Mouse (Mus musculus) midbrain, embryonic 12.5 days (tissue): ENCODE data around the gene Pcif1. TPM values are rescaled to one million over a fixed set of nuclear protein-coding genes. Genes with fewer than 3 reads are reported as not detected.

ENCODE experiments used
- ATAC-seq: fragments of 200-750 bp; cut with Nextera tagmentation; 2 replicates; pipeline ENCODE4 v1.8.0; 2017; ENCODE audit warnings: low read depth, moderate TSS enrichment, moderate library complexity; ENCODE audit not compliant: low FRiP score
- H3K27ac ChIP-seq: fragments of 300-500 bp; sonication (generic); replicated peaks from 2 replicates; pipeline ENCODE4 v1.5.1; 2016; ENCODE audit warnings: mild to moderate bottlenecking
- H3K27me3 ChIP-seq: fragments of 300-500 bp; sonication (generic); 2 replicates; pipeline ENCODE4 v1.6.1; 2016; ENCODE audit warnings: mild to moderate bottlenecking
- H3K36me3 ChIP-seq: fragments of 300-500 bp; sonication (generic); 2 replicates; pipeline ENCODE4 v1.6.1; 2016
- H3K4me1 ChIP-seq: fragments of 300-500 bp; sonication (generic); 2 replicates; pipeline ENCODE4 v1.6.1; 2016
- H3K4me2 ChIP-seq: fragments of 300-500 bp; sonication (generic); replicated peaks from 2 replicates; pipeline ENCODE4 v1.6.1; 2016; ENCODE audit warnings: mild to moderate bottlenecking, moderate library complexity
- H3K4me3 ChIP-seq: fragments of 300-500 bp; sonication (generic); 2 replicates; pipeline ENCODE4 v1.5.1; 2016; ENCODE audit warnings: mild to moderate bottlenecking
- H3K9ac ChIP-seq: fragments of 300-500 bp; sonication (generic); replicated peaks from 2 replicates; pipeline ENCODE4 v1.6.1; 2016; ENCODE audit warnings: mild to moderate bottlenecking, moderate library complexity
- H3K9me3 ChIP-seq: fragments of 300-500 bp; sonication (generic); 2 replicates; pipeline ENCODE4 v1.6.1; 2016; ENCODE audit warnings: mild to moderate bottlenecking
- WGBS: fragments of 180-500 bp; shearing (Covaris S2); methylation state at CpG from one replicate; pipeline ENCODE4 v1.1.7; 2016; 5-methylcytosine and 5-hydroxymethylcytosine counted together
- polyA plus RNA-seq: library from polyadenylated mRNA; unstranded; fragments of >200 nt; fragmentation: Nextera tagmentation; extraction: Ambion mirVana; gene quantifications from 2 replicates; pipeline ENCODE4 v1.2.1, GENCODE M21; 2016

Gene Pcif1
- polyA plus RNA-seq, 1 experiment from 2014 or later = 96.9 TPM

DNA sequence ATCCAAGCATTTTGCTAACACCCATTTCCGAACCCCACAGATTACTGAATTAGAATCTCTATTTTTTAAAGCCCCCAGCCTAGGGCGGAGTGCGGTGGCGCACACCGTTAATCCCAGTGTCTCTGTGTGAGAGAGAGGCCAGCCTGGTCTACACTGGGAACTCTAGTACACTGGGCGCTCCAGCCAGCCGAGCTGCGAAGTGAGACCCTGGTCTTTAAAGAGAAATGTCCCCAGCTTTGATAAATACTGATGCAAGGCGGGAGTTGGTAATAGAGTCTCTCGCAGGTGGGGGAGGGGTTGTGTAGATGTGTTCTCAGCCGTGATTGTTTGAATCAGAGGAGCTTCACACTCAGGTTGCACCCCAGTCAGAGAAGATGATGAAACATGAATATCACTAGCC lies 60.0 kb downstream of the Pcif1 start:
- Histone ChIP-seq H3K4me1 (peaks cover 19% of the 10 kb centered on the region), H3K9ac (peak overlapping the region; percentile 50)
- 1% methylated on average over 11 of the region's 11 CpGs for WGBS

DNA sequence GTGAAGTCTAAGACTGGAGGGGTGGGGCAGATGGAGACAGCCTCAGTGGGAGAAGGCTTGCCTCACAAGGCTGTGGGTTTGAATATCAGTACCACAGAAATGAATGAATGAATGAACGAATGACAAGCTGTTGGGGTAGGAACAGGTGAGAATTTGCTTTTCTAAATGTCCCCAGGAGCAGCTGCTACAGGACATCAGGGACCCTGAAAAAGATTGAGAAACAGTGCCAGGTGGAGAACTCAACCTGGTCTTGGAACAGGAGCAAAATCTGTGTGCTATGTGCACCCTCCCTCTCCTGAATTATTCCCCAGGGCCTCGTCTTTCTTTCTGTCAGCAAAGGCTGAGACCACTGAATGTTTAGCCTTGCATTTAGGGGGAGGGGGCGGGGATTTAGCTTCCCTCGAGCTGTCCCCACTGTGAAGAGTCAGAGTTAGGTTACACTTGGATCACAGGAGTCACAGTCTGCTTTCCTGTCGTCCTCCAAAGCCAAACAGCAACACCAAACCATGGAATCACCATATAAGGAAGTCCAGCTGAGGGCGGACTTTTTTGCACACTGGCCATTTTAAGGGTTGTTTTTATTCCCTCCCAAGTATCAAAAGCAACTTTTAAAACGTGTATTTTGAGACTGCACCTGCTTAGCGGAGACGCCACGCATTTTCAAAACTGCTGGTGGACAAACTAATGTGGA lies 61.2 kb downstream of the Pcif1 start, which contains the start of gene Mmp9:
Gene Mmp9, plus strand, starts transcription at position 641 of the 691 bp plus-strand sequence.
- WGBS = 26% methylated on average over 10 of the region's 10 CpGs
- Histone ChIP-seq H3K4me2 (no peak within 1 kb of the TSS), H3K9me3 (no peaks in the 10 kb centered on the region), H3K36me3 (no peaks in the 10 kb centered on the region), H3K4me3 (no peak within 1 kb of the TSS), H3K4me1 (peaks cover 19% of the 10 kb centered on the region), H3K27me3 (peaks cover 72% of the 10 kb centered on the region), H3K27ac (no peak within 1 kb of the TSS), H3K9ac (no peak within 1 kb of the TSS)
- ATAC-seq = no peak

More for the DNA sequence above, 60.0 kb downstream of the Pcif1 start:
- Histone ChIP-seq H3K9me3 (no peaks in the 10 kb centered on the region), H3K4me2 (peak overlapping the region; percentile 68), H3K4me3 (peak overlapping the region; percentile 36), H3K27ac (0 out of 2 replicates have a peak overlapping the region, but pooled peaks have one; percentile 10), H3K27me3 (peaks cover 79% of the 10 kb centered on the region), H3K36me3 (no peaks in the 10 kb centered on the region)
- peak; percentile 64; the same call in 1 of the 2 replicates for ATAC-seq

DNA sequence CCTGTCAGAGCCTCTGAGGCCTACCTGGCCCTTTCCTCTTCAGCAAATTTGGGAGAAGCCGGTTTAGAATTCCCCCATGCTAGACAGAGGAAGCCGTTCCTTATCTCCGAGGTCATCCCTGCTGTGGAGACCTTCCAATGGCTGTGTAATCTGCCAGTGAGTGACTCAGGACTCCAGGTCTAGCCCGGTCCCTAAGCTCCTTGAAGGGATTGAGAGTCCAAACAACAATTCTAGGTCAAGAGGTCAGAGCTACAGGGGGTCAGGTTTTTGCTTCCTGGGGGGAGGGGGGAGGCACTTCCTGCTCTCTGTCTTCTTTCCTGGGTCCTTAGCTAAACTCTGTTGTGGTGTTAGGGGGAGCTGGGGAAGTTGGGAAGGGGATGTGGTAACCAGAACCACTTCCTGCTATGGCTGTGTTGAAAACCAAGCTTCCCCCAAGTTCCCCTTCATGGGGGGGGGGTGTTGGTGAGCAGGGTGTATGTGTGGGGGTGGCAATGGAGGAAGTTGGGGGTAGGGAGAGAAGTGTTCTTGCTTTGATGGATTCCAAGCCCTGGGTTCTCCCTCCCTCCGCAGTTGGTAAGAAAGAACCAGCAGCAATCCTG lies 63.7 kb downstream of the Pcif1 start:
- 11% methylated on average over 5 of the region's 5 CpGs for WGBS
- H3K4me1 ChIP-seq = peaks cover 22% of the 10 kb centered on the region
- H3K9me3 ChIP-seq = no peaks in the 10 kb centered on the region
- ATAC-seq = no peak
- no peak overlapping the region for H3K27ac ChIP-seq
- H3K27me3 ChIP-seq = peaks cover 65% of the 10 kb centered on the region
- H3K4me2 ChIP-seq = no peak overlapping the region
- H3K36me3 ChIP-seq = no peaks in the 10 kb centered on the region
- H3K9ac ChIP-seq = no peak overlapping the region
- H3K4me3 ChIP-seq = no peak overlapping the region

Other genes with a start within 250 kb of the Pcif1 start
- gene Wfdc16, start 240.5 kb upstream of the Pcif1 start, polyA plus RNA-seq = not detected in 2 replicates
- gene Wfdc10, start 223.3 kb upstream of the Pcif1 start, polyA plus RNA-seq = not detected in 2 replicates
- gene Wfdc9, start 222.7 kb upstream of the Pcif1 start, polyA plus RNA-seq = not detected in 2 replicates
- gene Wfdc11, start 205.2 kb upstream of the Pcif1 start, polyA plus RNA-seq = not detected in 2 replicates
- not detected in 2 replicates for gene Wfdc13, start 194.2 kb upstream of the Pcif1 start, polyA plus RNA-seq
- gene Spint4, start 180.8 kb upstream of the Pcif1 start, polyA plus RNA-seq = not detected in 2 replicates
- gene Spint5, start 164.0 kb upstream of the Pcif1 start, polyA plus RNA-seq = not detected in 2 replicates
- gene Wfdc3, start 133.4 kb upstream of the Pcif1 start, polyA plus RNA-seq = 0.93 and 1.1 TPM in 2 replicates
- 87.6 and 90.0 TPM in 2 replicates for gene Dnttip1, start 133.3 kb upstream of the Pcif1 start, polyA plus RNA-seq
- gene Ube2c, start 109.4 kb upstream of the Pcif1 start, polyA plus RNA-seq = 438 and 455 TPM in 2 replicates
- gene Tnnc2, start 99.3 kb upstream of the Pcif1 start, polyA plus RNA-seq = 0.52 and 0.77 TPM in 2 replicates
- gene Snx21, start 93.5 kb upstream of the Pcif1 start, polyA plus RNA-seq = 14.4 and 18.3 TPM in 2 replicates
- 13.4 and 16.5 TPM in 2 replicates for gene Acot8, start 74.4 kb upstream of the Pcif1 start, polyA plus RNA-seq
- gene Zswim3, start 74.2 kb upstream of the Pcif1 start, polyA plus RNA-seq = 10.8 and 12.1 TPM in 2 replicates
- gene Zswim1, start 56.6 kb upstream of the Pcif1 start, polyA plus RNA-seq = 23.8 and 25.0 TPM in 2 replicates
- 0.24 TPM in 1 of 2 replicates, not detected in the other for gene Spata25, start 50.8 kb upstream of the Pcif1 start, polyA plus RNA-seq
- gene Ctsa, start 46.4 kb upstream of the Pcif1 start, polyA plus RNA-seq = 98.8 and 101 TPM in 2 replicates
- 4.4 and 5.2 TPM in 2 replicates for gene Neurl2, start 45.8 kb upstream of the Pcif1 start, polyA plus RNA-seq
- gene Pltp, start 21.6 kb upstream of the Pcif1 start, polyA plus RNA-seq = 90.2 and 113 TPM in 2 replicates
- gene Zfp335, start 32.5 kb downstream of the Pcif1 start, polyA plus RNA-seq = 17.5 and 17.7 TPM in 2 replicates
- 6.2 and 7.5 TPM in 2 replicates for gene Mmp9, start 61.5 kb downstream of the Pcif1 start, polyA plus RNA-seq
- gene Slc12a5, start 81.5 kb downstream of the Pcif1 start, polyA plus RNA-seq = 8.1 and 9.9 TPM in 2 replicates
- 141 and 148 TPM in 2 replicates for gene Ncoa5, start 155.6 kb downstream of the Pcif1 start, polyA plus RNA-seq
- 4.8 and 6.8 TPM in 2 replicates for gene Cd40, start 176.3 kb downstream of the Pcif1 start, polyA plus RNA-seq
- gene 1700025C18Rik, start 211.4 kb downstream of the Pcif1 start, polyA plus RNA-seq = not detected in 2 replicates